Mouse (Mus musculus) c-Kit-negative CD71-positive TER-119-positive erythroid progenitor cells, embryonic 14.5 days (primary cell): ENCODE results near the gene Tbc1d25.

Experiments used
- DNase-seq: peaks from one replicate; pipeline ENCODE4 v3.0.0-alpha.2; 2013; ENCODE audit warnings: low read depth, low spot score

The Tbc1d25 gene

GRCm38 (mm10) chrX:8179646-8180045 is 3.7 kb upstream of the Tbc1d25 start:
- DNase-seq, result no peak

GRCm38 (mm10) chrX:8178871-8179270 is 2.9 kb upstream of the Tbc1d25 start:
- no peak for DNase-seq

GRCm38 (mm10) chrX:8175169-8175503 is 845 bp downstream of the Tbc1d25 start:
- no peak for DNase-seq

- DNase-seq, result no peak
Observed at GRCm38 (mm10) chrX:8167716-8168647, 8.0 kb downstream of the Tbc1d25 start.

GRCm38 (mm10) chrX:8164471-8164870 is 11.5 kb downstream of the Tbc1d25 start:
- no peak for DNase-seq

- no peak for DNase-seq
Observed at GRCm38 (mm10) chrX:8163076-8163475, 12.9 kb downstream of the Tbc1d25 start.

GRCm38 (mm10) chrX:8145153-8145991 is 30.6 kb downstream of the Tbc1d25 start, which contains the start of gene Rbm3:
TSS of gene Rbm3 (minus strand) at chrX:8145880.
- DNase-seq, result peak; percentile 74

GRCm38 (mm10) chrX:8143750-8144149 is 32.2 kb downstream of the Tbc1d25 start:
- no peak for DNase-seq

GRCm38 (mm10) chrX:8142948-8143347 is 33.0 kb downstream of the Tbc1d25 start:
- DNase-seq, result no peak

- DNase-seq, result no peak
Observed at GRCm38 (mm10) chrX:8141058-8141457, 34.9 kb downstream of the Tbc1d25 start.

- DNase-seq, result no peak
Observed at GRCm38 (mm10) chrX:8140446-8140845, 35.5 kb downstream of the Tbc1d25 start.

GRCm38 (mm10) chrX:8139480-8139879 is 36.5 kb downstream of the Tbc1d25 start:
- no peak for DNase-seq

- DNase-seq, result no peak
Observed at GRCm38 (mm10) chrX:8135886-8136285, 40.1 kb downstream of the Tbc1d25 start.

- DNase-seq, result peak; percentile 80
Observed at GRCm38 (mm10) chrX:8132017-8132976, 43.7 kb downstream of the Tbc1d25 start, which contains the start of gene Wdr13. TSS of gene Wdr13 (minus strand) at chrX:8132892.

GRCm38 (mm10) chrX:8131393-8131792 is 44.6 kb downstream of the Tbc1d25 start:
- no peak for DNase-seq

GRCm38 (mm10) chrX:8125235-8125634 is 50.7 kb downstream of the Tbc1d25 start:
- DNase-seq, result no peak

- no peak for DNase-seq
Observed at GRCm38 (mm10) chrX:8123821-8124470, 52.0 kb downstream of the Tbc1d25 start.

GRCm38 (mm10) chrX:8117264-8117663 is 58.7 kb downstream of the Tbc1d25 start:
- no peak for DNase-seq

- no peak for DNase-seq
Observed at GRCm38 (mm10) chrX:8115275-8115674, 60.7 kb downstream of the Tbc1d25 start.

- no peak for DNase-seq
Observed at GRCm38 (mm10) chrX:8105019-8105418, 71.0 kb downstream of the Tbc1d25 start.
